Mouse (Mus musculus): ENCODE results near the gene Rnf144b. TPM values are rescaled to one million over a fixed set of nuclear protein-coding genes. Genes with fewer than 3 reads are reported as not detected.

The Rnf144b gene
- total RNA-seq (2015) (7.0 and 10.6 TPM in 2 replicates), total RNA-seq (2017) (7.4 and 10.8 TPM in 2 replicates)

GRCm38 (mm10) chr13:47122537-47123430 lies at the start of gene Rnf144b:
Gene Rnf144b (plus strand): TSS chr13:47122656.
- ATAC-seq (replicated peaks; ENCODE audit: poor library complexity): peak; percentile 62

DNA sequence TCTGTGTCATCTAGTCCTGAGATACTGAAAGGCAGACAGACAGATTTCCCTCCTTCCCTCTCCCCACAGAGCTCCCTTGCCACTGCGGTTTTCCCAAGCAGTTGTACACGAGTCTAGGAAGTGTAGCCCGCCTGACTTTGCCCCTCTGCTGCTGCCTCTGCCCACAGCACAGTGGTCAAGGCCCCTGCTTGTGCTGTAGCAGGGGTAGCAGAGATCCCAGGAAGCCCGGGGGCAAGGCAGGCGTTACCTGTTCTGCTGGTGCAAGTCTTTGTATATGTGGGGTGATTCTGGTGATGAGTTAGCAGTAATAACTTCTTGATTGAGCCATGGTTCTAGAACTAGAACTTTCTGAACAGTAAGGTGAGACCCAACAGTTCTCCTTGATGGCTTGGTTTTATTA lies 46.3 kb upstream of the Rnf144b start:
- no peak for ATAC-seq (replicated peaks; ENCODE audit: poor library complexity)

DNA sequence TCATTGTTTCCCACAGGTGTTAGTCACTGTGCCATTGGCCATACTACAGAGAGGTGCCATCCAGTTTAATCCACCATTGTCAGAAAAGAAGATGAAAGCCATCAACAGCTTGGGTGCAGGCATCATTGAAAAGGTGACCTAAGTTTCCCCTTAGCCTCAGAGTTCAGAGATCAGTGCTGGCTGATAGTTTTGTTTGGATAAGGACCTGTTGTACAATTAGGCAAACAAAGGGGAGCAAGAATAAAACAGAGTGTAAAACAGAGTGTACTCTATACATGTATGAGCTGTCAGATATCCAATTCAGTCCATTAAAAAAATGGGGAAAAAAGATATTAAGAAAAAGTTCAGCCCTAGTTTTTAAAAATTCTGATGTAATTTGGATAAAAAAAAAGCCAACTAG lies 45.1 kb upstream of the Rnf144b start:
- no peak for ATAC-seq (replicated peaks; ENCODE audit: poor library complexity)

DNA sequence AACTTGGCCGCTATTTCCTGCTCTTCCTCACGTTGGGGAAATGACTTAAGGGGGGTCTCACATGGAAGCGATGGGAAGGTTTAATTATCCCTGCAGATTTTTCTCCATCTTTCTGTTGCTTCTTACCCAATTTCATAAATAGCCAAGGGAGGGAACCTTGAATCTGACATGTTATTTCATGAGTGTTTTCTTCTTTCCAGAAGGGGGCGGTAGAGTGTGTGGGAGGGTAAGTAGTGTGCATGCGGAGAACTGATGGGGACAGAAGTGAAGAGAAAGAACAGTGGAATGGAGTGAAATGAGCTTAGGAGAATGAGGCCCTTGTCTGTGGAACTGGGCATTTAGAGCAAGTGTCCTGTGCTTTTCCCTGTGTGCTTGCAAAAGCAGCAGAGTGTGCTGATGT lies 43.7 kb upstream of the Rnf144b start:
- peak; percentile 44; the same call in 1 of the 2 replicates for ATAC-seq (replicated peaks; ENCODE audit: poor library complexity)

DNA sequence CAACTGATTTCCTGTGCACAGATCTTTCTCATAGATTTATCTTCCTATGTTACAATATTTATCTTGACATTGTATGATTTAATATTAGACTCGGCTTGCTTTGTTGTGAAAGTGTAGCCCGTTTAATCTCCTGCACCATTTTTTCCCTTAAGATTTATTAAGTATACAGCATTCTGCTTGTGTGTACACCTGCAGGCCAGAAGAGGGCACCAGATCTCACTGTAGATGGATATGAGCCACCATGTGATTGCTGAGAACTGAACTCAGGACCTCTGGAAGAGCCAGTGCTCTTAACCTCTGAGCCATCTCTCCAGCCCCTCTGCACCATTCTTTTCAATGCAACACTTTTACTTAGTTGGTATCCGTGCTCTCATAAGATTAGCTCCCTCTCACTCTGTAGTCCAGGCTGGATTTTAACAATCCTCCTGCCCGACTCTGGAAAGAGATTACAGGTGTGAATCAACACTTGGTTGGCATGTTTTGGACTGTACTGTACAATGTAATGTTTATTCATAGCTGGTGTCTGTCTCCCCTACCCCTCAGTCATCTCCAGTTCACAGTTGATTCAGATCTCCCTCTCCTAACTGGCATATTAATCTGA lies 41.5 kb upstream of the Rnf144b start:
- ATAC-seq (replicated peaks; ENCODE audit: poor library complexity): no peak

GRCm38 (mm10) chr13:47088433-47088832 lies 34.0 kb upstream of the Rnf144b start:
- no peak for ATAC-seq (replicated peaks; ENCODE audit: poor library complexity)

- no peak for ATAC-seq (replicated peaks; ENCODE audit: poor library complexity)
Measured at GRCm38 (mm10) chr13:47089271-47089670, 33.2 kb upstream of the Rnf144b start.

DNA sequence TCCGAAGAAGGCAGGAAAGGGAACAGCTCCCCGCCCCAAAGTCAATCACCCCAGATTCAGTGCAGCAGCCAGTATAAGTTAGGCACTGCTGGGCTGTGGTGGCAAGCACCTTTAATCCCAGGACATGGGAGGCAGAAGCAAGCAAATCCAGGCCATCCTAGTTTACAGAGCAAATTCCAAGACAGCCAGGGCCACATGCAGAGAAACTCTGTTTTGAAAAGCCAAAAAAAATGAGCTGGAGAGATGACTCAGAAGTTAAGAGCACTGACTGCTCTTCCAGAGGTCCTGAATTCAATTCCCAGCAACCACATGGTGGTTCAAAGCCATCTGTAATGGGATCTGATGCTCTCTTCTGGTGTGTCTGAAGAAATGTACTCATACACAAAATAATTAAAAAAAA lies 28.7 kb upstream of the Rnf144b start:
- ATAC-seq (replicated peaks; ENCODE audit: poor library complexity): no peak

GRCm38 (mm10) chr13:47096591-47096990 lies 25.9 kb upstream of the Rnf144b start:
- ATAC-seq (replicated peaks; ENCODE audit: poor library complexity): no peak

DNA sequence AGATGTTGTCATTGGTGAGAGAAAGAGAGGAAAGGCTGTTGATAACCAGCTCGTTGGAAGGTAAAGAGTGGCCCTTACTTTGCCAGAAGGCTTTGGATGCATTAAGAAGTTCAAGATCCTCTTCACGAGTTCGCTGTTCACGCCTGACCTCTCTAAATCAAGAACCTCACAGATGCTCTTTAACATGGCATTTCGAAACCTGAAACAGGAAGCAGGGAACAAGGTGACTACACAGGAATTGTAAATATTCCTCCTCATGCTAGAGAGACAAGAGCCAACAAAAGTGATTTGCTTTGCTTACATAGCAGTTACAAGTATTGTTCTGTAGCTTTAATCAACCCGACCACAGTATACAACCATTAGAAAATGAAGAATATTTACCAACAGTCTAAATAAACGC lies 23.2 kb upstream of the Rnf144b start:
- ATAC-seq (replicated peaks; ENCODE audit: poor library complexity): no peak

DNA sequence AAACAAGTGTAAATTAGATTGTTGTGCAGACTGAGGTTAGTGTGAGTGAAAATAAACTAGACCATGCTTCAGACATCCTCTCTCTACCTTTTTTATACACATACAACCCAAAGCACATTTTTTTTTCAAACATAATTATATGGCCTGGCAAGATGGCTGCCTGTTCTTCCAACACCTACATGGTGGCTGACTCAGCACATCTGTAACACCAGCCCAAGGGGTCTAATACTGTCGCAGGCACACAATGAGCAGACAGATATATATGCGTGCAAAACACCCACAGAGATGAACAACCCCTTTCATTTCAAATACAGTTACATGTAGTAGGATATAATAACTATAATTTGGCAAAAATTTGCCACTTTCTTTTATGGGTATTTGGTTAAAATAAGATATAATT lies 21.9 kb upstream of the Rnf144b start:
- ATAC-seq (replicated peaks; ENCODE audit: poor library complexity): no peak

- ATAC-seq (replicated peaks; ENCODE audit: poor library complexity): no peak
Measured at GRCm38 (mm10) chr13:47104146-47104545, 18.3 kb upstream of the Rnf144b start.

DNA sequence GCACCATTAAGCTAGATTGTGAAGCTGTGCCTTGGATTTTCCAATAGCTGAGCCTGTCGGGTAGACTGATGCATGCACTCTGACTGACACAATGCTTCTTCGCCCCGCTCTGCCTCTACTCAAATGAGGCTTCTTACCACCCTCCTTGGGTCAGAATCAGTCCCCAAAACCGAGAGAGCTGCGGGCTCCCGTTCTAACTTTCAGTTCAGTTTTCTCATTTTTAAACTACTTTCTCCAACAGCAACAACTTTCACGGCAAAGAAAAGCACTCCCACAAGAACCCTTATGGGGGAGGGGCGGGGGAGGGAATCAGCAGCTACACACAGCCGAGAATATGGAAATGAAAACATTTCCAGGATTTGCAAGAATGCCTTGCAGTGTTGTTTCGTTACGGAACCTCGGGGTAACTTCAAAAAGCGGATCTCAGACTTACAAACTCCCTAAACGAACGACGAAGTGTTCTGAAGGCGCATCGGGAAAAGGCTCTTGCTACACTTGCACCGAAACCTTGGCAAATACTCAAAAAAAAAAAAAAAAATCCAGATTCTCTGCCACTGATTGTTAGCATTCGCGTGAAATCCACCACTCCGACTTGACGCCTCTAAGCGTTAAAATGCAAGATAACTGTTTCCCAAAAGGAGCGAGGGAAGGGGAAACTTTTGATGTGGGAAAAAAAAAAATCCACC lies 17.5 kb upstream of the Rnf144b start:
- peak; percentile 20 for ATAC-seq (replicated peaks; ENCODE audit: poor library complexity)

GRCm38 (mm10) chr13:47105711-47106579 lies 16.5 kb upstream of the Rnf144b start, which contains the start of gene Dek:
Gene Dek (minus strand): TSS chr13:47106201.
- ATAC-seq (replicated peaks; ENCODE audit: poor library complexity): peak; percentile 59

- ATAC-seq (replicated peaks; ENCODE audit: poor library complexity): peak; percentile 9
Measured at GRCm38 (mm10) chr13:47106580-47106888, 15.9 kb upstream of the Rnf144b start.

DNA sequence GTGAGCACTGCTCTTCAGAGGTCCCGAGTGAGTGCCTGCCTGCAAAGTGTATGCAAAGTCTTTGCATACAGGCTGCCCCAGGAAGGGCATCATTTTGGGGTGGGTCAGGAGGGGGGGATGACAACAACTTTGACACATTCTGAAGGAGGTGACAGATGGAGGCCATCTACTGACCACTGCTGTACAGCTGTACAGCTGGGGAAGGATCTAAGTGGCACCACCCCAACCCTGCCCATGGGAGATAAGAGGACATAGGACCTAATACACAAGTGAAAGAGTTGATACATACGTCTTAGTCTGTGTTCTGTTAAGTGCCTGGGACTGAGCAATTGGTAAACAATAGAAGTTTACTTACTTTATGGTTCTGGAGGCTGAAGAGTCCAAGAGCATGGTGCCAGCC lies 13.2 kb upstream of the Rnf144b start:
- ATAC-seq (replicated peaks; ENCODE audit: poor library complexity): no peak

- ATAC-seq (replicated peaks; ENCODE audit: poor library complexity): no peak
Measured at GRCm38 (mm10) chr13:47111185-47111584, 11.3 kb upstream of the Rnf144b start.

DNA sequence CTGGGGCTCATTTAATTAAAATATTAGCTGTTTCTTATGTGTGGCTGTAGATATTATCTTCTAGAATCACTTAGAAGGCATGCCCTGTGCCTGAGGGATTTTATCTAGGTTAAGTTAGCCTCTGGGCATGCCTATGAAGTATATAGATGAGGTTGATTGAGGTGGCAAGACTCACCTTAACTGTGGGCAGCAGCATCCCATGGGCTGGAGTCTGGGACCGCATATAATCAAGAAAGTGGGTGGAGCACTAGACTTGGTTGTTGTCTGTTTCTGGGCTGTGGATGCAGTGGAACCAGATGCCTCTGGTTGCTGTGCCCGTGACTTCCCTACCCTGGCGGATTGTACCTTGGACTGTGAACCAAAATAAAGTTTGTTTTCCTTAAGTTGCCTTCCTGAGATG lies 10.4 kb upstream of the Rnf144b start:
- ATAC-seq (replicated peaks; ENCODE audit: poor library complexity): no peak

DNA sequence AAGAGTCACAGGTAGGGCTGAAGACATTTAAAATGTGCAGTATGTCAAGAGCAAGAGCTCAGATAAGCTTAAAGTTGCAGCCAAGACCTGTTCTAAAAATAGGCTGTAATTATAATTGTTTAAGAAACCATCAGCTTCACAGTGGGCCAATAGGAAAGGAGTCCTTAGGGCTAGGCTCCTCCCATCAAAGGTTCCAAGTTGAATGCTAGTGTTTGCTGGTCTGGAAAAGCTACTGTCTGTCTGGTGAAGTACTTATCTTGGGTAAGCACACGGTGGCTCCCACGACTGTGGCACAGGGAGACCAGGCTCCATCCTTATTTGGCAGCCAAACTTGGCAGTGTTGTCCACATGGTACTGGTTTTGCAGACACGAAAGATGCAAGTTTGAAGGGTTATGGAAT lies 9.5 kb upstream of the Rnf144b start:
- ATAC-seq (replicated peaks; ENCODE audit: poor library complexity): peak; percentile 92

GRCm38 (mm10) chr13:47116000-47116399 lies 6.5 kb upstream of the Rnf144b start:
- no peak for ATAC-seq (replicated peaks; ENCODE audit: poor library complexity)

DNA sequence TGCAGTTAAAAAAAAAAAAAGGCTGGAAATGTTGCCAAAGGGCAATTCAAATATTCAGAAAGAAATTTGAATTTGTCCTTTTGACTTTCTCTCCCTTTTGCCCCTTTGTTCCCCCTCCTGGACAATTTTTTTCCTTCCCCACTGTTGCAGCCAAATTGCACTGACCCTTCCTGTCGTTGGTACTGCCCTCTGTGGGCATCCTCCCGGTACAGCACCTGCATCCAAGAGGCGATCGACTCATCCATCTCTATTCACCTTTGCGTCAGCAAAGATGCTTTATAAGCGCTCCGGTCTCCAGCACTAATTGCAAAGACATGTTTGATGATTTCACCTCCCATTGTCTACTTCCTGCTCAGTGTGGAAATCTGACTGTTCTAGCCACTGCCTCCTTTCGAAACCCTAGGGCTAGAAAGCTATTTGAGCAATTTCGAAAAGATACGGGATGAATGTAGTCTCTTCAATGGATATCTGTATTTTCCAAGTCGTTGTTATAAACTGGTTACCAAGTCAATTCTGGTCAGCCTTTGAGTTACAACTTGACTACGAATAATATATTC lies 1.0 kb upstream of the Rnf144b start:
- peak; percentile 61 for ATAC-seq (replicated peaks; ENCODE audit: poor library complexity)

Data from megakaryocyte progenitor cell, adult 5-6 weeks (primary cell).